7 mouse cellular contexts compared by ENCODE assay signal in genomic region chr2:26498694-26499093, GRCm38 (mm10). TPM values are rescaled to one million over a fixed set of nuclear protein-coding genes. Genes with fewer than 3 reads are reported as not detected.
A peak's percentile ranks its signal among the peaks of the same experiment; 100 is the strongest.
DNase-seq lines count a peak whose midpoint lies in the region; ATAC-seq lines count a peak whose summit lies in the region.

No protein-coding gene starts in this region.

- H3K27me3 ChIP-seq in limb, embryonic 13.5 days = peaks cover 11% of the 10 kb centered on the region; the same call in 1 of the 2 replicates
- H3K27me3 ChIP-seq in limb, embryonic 10.5 days (ENCODE audit: low read depth, poor library complexity, severe bottlenecking) = peaks cover 26% of the 10 kb centered on the region
- H3K27me3 ChIP-seq in forebrain, embryonic 15.5 days = 0 out of 2 replicates have a peak, but pooled peaks cover 4% of the 10 kb centered on the region
- H3K27me3 ChIP-seq in hindbrain, embryonic 15.5 days = peaks cover 7% of the 10 kb centered on the region; the same call in 1 of the 2 replicates
- peaks cover 8% of the 10 kb centered on the region for H3K27me3 ChIP-seq in midbrain, embryonic 16.5 days (ENCODE audit: control insufficient read depth, insufficient read depth, low read depth, low read length)

- WGBS in limb, embryonic 13.5 days = 74% methylated on average over 8 of the region's 8 CpGs
- WGBS in limb, embryonic 10.5 days = 84% methylated on average over 8 of the region's 8 CpGs
- 54% methylated on average over 8 of the region's 8 CpGs for WGBS in forebrain, embryonic 15.5 days
- 62% methylated on average over 8 of the region's 8 CpGs for WGBS in hindbrain, embryonic 15.5 days
- WGBS in midbrain, embryonic 16.5 days = 60% methylated on average over 8 of the region's 8 CpGs

- no peaks in the 10 kb centered on the region for H3K9me3 ChIP-seq in limb, embryonic 13.5 days
- no peaks in the 10 kb centered on the region for H3K9me3 ChIP-seq in limb, embryonic 10.5 days (replicated peaks)
- H3K9me3 ChIP-seq in forebrain, embryonic 15.5 days = no peaks in the 10 kb centered on the region
- H3K9me3 ChIP-seq in hindbrain, embryonic 15.5 days = no peaks in the 10 kb centered on the region
- no peaks in the 10 kb centered on the region for H3K9me3 ChIP-seq in midbrain, embryonic 16.5 days (replicated peaks; ENCODE audit: control insufficient read depth, low read length, poor library complexity, severe bottlenecking)

- no peak for ATAC-seq in limb, embryonic 13.5 days (ENCODE audit: low FRiP score, low read depth)
- no peak for ATAC-seq in forebrain, embryonic 15.5 days (replicated peaks)
- ATAC-seq in hindbrain, embryonic 15.5 days (ENCODE audit: low FRiP score, low read depth) = no peak
- no peak for ATAC-seq in midbrain, embryonic 16.5 days

- no peak overlapping the region for H3K4me3 ChIP-seq in limb, embryonic 13.5 days
- no peak overlapping the region for H3K4me3 ChIP-seq in limb, embryonic 10.5 days
- H3K4me3 ChIP-seq in forebrain, embryonic 15.5 days = no peak overlapping the region
- H3K4me3 ChIP-seq in hindbrain, embryonic 15.5 days = no peak overlapping the region
- no peak overlapping the region for H3K4me3 ChIP-seq in midbrain, embryonic 16.5 days (ENCODE audit: low read depth, low read length)

- peak overlapping the region; percentile 23 for H3K4me2 ChIP-seq in limb, embryonic 13.5 days (replicated peaks)
- peak overlapping the region; percentile 91 for H3K4me2 ChIP-seq in forebrain, embryonic 15.5 days (replicated peaks)
- peak overlapping the region; percentile 82 for H3K4me2 ChIP-seq in hindbrain, embryonic 15.5 days
- H3K4me2 ChIP-seq in midbrain, embryonic 16.5 days (ENCODE audit: low read length) = peak overlapping the region; percentile 3; the same call in 1 of the 2 replicates

- H3K27ac ChIP-seq in limb, embryonic 13.5 days = no peak overlapping the region
- no peak overlapping the region for H3K27ac ChIP-seq in limb, embryonic 10.5 days
- H3K27ac ChIP-seq in forebrain, embryonic 15.5 days (replicated peaks) = peak overlapping the region; percentile 96
- H3K27ac ChIP-seq in hindbrain, embryonic 15.5 days (replicated peaks) = peak overlapping the region; percentile 88
- peak overlapping the region; percentile 37 for H3K27ac ChIP-seq in midbrain, embryonic 16.5 days (ENCODE audit: low read length)

- peaks cover 3% of the 10 kb centered on the region; the same call in 1 of the 2 replicates for H3K36me3 ChIP-seq in limb, embryonic 13.5 days
- peaks cover 4% of the 10 kb centered on the region; the same call in 1 of the 2 replicates for H3K36me3 ChIP-seq in limb, embryonic 10.5 days
- no peaks in the 10 kb centered on the region for H3K36me3 ChIP-seq in forebrain, embryonic 15.5 days
- no peaks in the 10 kb centered on the region for H3K36me3 ChIP-seq in hindbrain, embryonic 15.5 days
- H3K36me3 ChIP-seq in midbrain, embryonic 16.5 days (ENCODE audit: control insufficient read depth, insufficient read depth, low read length) = no peaks in the 10 kb centered on the region

- no peak for DNase-seq in limb, embryonic 10.5 days (ENCODE audit: low spot score)
- DNase-seq in ovary, postnatal 14 days (ENCODE audit: low spot score) = no peak
- DNase-seq in adrenal gland, postnatal 25 days = no peak

- H3K9ac ChIP-seq in limb, embryonic 13.5 days = no peak overlapping the region
- H3K9ac ChIP-seq in forebrain, embryonic 15.5 days (replicated peaks) = peak overlapping the region; percentile 22; the same call in 1 of the 2 replicates
- no peak overlapping the region for H3K9ac ChIP-seq in hindbrain, embryonic 15.5 days
- no peak overlapping the region for H3K9ac ChIP-seq in midbrain, embryonic 16.5 days (ENCODE audit: low read depth, low read length)

- peaks cover 90% of the 10 kb centered on the region for H3K4me1 ChIP-seq in limb, embryonic 13.5 days
- H3K4me1 ChIP-seq in limb, embryonic 10.5 days = peaks cover 95% of the 10 kb centered on the region
- peaks cover 100% of the 10 kb centered on the region for H3K4me1 ChIP-seq in forebrain, embryonic 15.5 days
- H3K4me1 ChIP-seq in hindbrain, embryonic 15.5 days (replicated peaks) = peaks cover 94% of the 10 kb centered on the region
- H3K4me1 ChIP-seq in midbrain, embryonic 16.5 days (ENCODE audit: control insufficient read depth, insufficient read depth, low read length) = peaks cover 53% of the 10 kb centered on the region

RNA-seq across cellular contexts. Expression of gene Notch1, which starts 17.8 kb away (rescaled TPM):
- polyA plus RNA-seq in limb, embryonic 13.5 days (2015; fragmentation: Nextera tagmentation; extraction: Ambion mirVana) = 13.7 and 15.5 TPM in 2 replicates
- 8.5 and 11.8 TPM in 2 replicates for polyA plus RNA-seq in limb, embryonic 10.5 days (2016; fragmentation: Nextera tagmentation; extraction: Ambion mirVana)
- 22.6 and 26.1 TPM in 2 replicates for polyA plus RNA-seq in forebrain, embryonic 15.5 days (2015; fragmentation: Nextera tagmentation; extraction: Ambion mirVana)
- polyA plus RNA-seq in hindbrain, embryonic 15.5 days (2015; fragmentation: Nextera tagmentation; extraction: Ambion mirVana) = 16.3 and 18.2 TPM in 2 replicates
- 10.7 and 11.4 TPM in 2 replicates for polyA plus RNA-seq in midbrain, embryonic 16.5 days (2015; fragmentation: Nextera tagmentation; extraction: Ambion mirVana)
- total RNA-seq in adrenal gland, postnatal 25 days (2021) = 17.7 and 24.8 TPM in 2 replicates

RNA-seq across cellular contexts. Expression of gene Sec16a, which starts 53.7 kb away (rescaled TPM):
- polyA plus RNA-seq in limb, embryonic 13.5 days (2015; fragmentation: Nextera tagmentation; extraction: Ambion mirVana) = 24.9 and 28.1 TPM in 2 replicates
- 29.4 and 37.1 TPM in 2 replicates for polyA plus RNA-seq in limb, embryonic 10.5 days (2016; fragmentation: Nextera tagmentation; extraction: Ambion mirVana)
- 18.3 and 19.8 TPM in 2 replicates for polyA plus RNA-seq in forebrain, embryonic 15.5 days (2015; fragmentation: Nextera tagmentation; extraction: Ambion mirVana)
- polyA plus RNA-seq in hindbrain, embryonic 15.5 days (2015; fragmentation: Nextera tagmentation; extraction: Ambion mirVana) = 17.5 and 21.6 TPM in 2 replicates
- 18.7 and 20.4 TPM in 2 replicates for polyA plus RNA-seq in midbrain, embryonic 16.5 days (2015; fragmentation: Nextera tagmentation; extraction: Ambion mirVana)
- 62.7 and 63.4 TPM in 2 replicates for total RNA-seq in adrenal gland, postnatal 25 days (2021)

Comparison
In these comparisons a context has a peak if more than half of its experiments do, and no peak if none do; other contexts are left out.
1. H3K27ac ChIP-seq: peak in forebrain, embryonic 15.5 days (single experiment), hindbrain, embryonic 15.5 days (single experiment) and midbrain, embryonic 16.5 days (single experiment); none in limb, embryonic 13.5 days (single experiment) and limb, embryonic 10.5 days (single experiment).
2. H3K4me2 ChIP-seq: peak in every context shown above with its lines; median percentile 91 in forebrain, embryonic 15.5 days; 82 in hindbrain, embryonic 15.5 days; 23 in limb, embryonic 13.5 days; 3 in midbrain, embryonic 16.5 days.